Mouse (Mus musculus) left cerebral cortex, postnatal 25 days (tissue): ENCODE data around the gene Ccdc183. TPM values are rescaled to one million over a fixed set of nuclear protein-coding genes. Genes with fewer than 3 reads are reported as not detected.

Experiments
- DNase-seq, 2 experiments: peaks; one replicate each; pipeline ENCODE4 v3.0.0; 2022; ENCODE audit warnings: low spot score in 2 of 2, mixed read lengths in 1 of 2
- intact Hi-C: fragments of 180-260 bp; cut with DNase I; formaldehyde crosslinking; loops from one replicate; pipeline ENCODE4 v1.15.1; 2025
- total RNA-seq, 2 experiments: library from RNA; stranded (reverse); gene quantifications; 2 replicates each; pipeline ENCODE4 v1.2.3; 2021

The Ccdc183 gene
- total RNA-seq, 2 experiments from 2014 or later: not detected

GRCm38 (mm10) chr2:25616398-25616797, 1.1 kb downstream of the Ccdc183 start:
- DNase-seq: no peak
- intact Hi-C loops: no loop called here

GRCm38 (mm10) chr2:25608671-25609070, 8.8 kb downstream of the Ccdc183 start:
- intact Hi-C loops: no loop called here

GRCm38 (mm10) chr2:25607761-25608622, 9.5 kb downstream of the Ccdc183 start, which contains the start of gene Rabl6:
Gene Rabl6, minus strand, starts transcription at chr2:25608521.
- intact Hi-C loops: no loop called here
- peak; percentile 93 to 94 for DNase-seq

More at GRCm38 (mm10) chr2:25608671-25609070, 8.8 kb downstream of the Ccdc183 start:
- no peak for DNase-seq

GRCm38 (mm10) chr2:25602526-25602925, 15.0 kb downstream of the Ccdc183 start:
- intact Hi-C loops: no loop called here
- no peak for DNase-seq

- intact Hi-C loops: no loop called here
- DNase-seq: no peak
Measured at GRCm38 (mm10) chr2:25600037-25600436, 17.4 kb downstream of the Ccdc183 start.

GRCm38 (mm10) chr2:25598749-25599148, 18.7 kb downstream of the Ccdc183 start:
- no peak for DNase-seq
- intact Hi-C loops: no loop called here

GRCm38 (mm10) chr2:25596765-25597510, 20.5 kb downstream of the Ccdc183 start:
- DNase-seq: no peak
- intact Hi-C loops: no loop called here

- intact Hi-C loops: no loop called here
- DNase-seq: peak in 1 of 2 experiments; percentile 50
Measured at GRCm38 (mm10) chr2:25591863-25592262, 25.6 kb downstream of the Ccdc183 start.

- DNase-seq: peak in 1 of 2 experiments; percentile 38
- intact Hi-C loops: no loop called here
Measured at GRCm38 (mm10) chr2:25588227-25588907, 29.1 kb downstream of the Ccdc183 start.

GRCm38 (mm10) chr2:25587290-25587689, 30.2 kb downstream of the Ccdc183 start:
- no peak for DNase-seq
- intact Hi-C loops: no loop called here

GRCm38 (mm10) chr2:25585601-25586000, 31.9 kb downstream of the Ccdc183 start:
- intact Hi-C loops: no loop called here
- no peak for DNase-seq

GRCm38 (mm10) chr2:25584856-25585255, 32.6 kb downstream of the Ccdc183 start:
- DNase-seq: peak in 1 of 2 experiments; percentile 33
- intact Hi-C loops: no loop called here

GRCm38 (mm10) chr2:25584152-25584551, 33.3 kb downstream of the Ccdc183 start:
- intact Hi-C loops: no loop called here
- no peak for DNase-seq

GRCm38 (mm10) chr2:25583571-25583970, 33.9 kb downstream of the Ccdc183 start:
- intact Hi-C loops: no loop called here
- no peak for DNase-seq

- no peak for DNase-seq
- intact Hi-C loops: no loop called here
Measured at GRCm38 (mm10) chr2:25583120-25583481, 34.4 kb downstream of the Ccdc183 start.

- intact Hi-C loops: no loop called here
- peak; percentile 88 to 97 for DNase-seq
Measured at GRCm38 (mm10) chr2:25582466-25583119, 34.9 kb downstream of the Ccdc183 start.

GRCm38 (mm10) chr2:25581901-25582301, 35.6 kb downstream of the Ccdc183 start:
- intact Hi-C loops: no loop called here
- DNase-seq: peak in 1 of 2 experiments; percentile 63

- DNase-seq: peak; percentile 82 to 92
- intact Hi-C loops: no loop called here
Measured at GRCm38 (mm10) chr2:25581294-25581864, 36.1 kb downstream of the Ccdc183 start, which contains the start of gene Ajm1. Gene Ajm1, minus strand, starts transcription at chr2:25581757.

GRCm38 (mm10) chr2:25580621-25581101, 36.8 kb downstream of the Ccdc183 start:
- intact Hi-C loops: no loop called here

More at GRCm38 (mm10) chr2:25580621-25581101, 36.8 kb downstream of the Ccdc183 start:
- DNase-seq: peak; percentile 50 to 72
